In the genomic region with DNA sequence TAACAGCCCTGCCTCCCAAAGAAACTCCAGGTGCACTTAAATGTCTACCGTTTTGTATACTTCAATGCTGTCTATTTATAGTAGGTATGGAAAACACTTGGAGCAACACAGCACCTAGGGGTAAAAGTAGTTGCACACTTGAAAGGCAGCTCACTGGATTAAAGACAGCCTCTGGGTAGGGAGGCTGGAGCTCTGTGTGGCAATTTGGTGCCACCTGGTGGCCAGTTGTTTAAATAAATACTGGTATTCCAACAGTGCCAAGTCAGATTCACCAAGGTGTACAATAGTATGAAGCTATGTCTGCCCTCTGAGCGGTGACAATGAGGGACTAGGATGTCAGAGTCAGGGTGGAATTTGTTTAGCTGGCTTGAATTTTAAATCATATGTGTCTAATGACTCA, we compare ENCODE assay signal across 8 mouse cellular contexts. TPM values are rescaled to one million over a fixed set of nuclear protein-coding genes. Genes with fewer than 3 reads are reported as not detected.
A peak's percentile ranks its signal among the peaks of the same experiment; 100 is the strongest.
DNase-seq lines count a peak whose midpoint lies in the region; ATAC-seq and TF ChIP-seq lines count a peak whose summit lies in the region.

No protein-coding gene starts in this region.

- peak; percentile 56 for ATAC-seq in inflammation-experienced regulatory T-cells, adult 6 months
- ATAC-seq in midbrain, embryonic 13.5 days: peak; percentile 61

- no peaks in the 10 kb centered on the region for H3K27me3 ChIP-seq in heart, embryonic 10.5 days (ENCODE audit: insufficient read depth, poor library complexity, severe bottlenecking)
- no peaks in the 10 kb centered on the region for H3K27me3 ChIP-seq in midbrain, embryonic 13.5 days

- intact Hi-C loops in left cerebral cortex, adult 2 months (cut with DNase I): loop anchor here (1.0 to 5.0 kb wide), 3 partner anchors 130 to 267 kb away; no protein-coding TSS in a partner anchor

- H3K9ac ChIP-seq in midbrain, embryonic 13.5 days (replicated peaks): no peak overlapping the region

- peaks cover 40% of the 10 kb centered on the region for H3K4me1 ChIP-seq in heart, embryonic 10.5 days
- H3K4me1 ChIP-seq in midbrain, embryonic 13.5 days (replicated peaks): peaks cover 29% of the 10 kb centered on the region

- H3K36me3 ChIP-seq in heart, embryonic 10.5 days: no peaks in the 10 kb centered on the region
- no peaks in the 10 kb centered on the region for H3K36me3 ChIP-seq in midbrain, embryonic 13.5 days

- peak; percentile 96 for DNase-seq in heart, adult 11 months
- no peak for DNase-seq in heart, embryonic 10.5 days (ENCODE audit: low spot score)
- peak; percentile 91 to 92 for DNase-seq in cerebellum, postnatal 14 days
- DNase-seq in frontal cortex, postnatal 36 days (ENCODE audit: low spot score in 2 of 2): peak; percentile 76 to 86
- peak; percentile 78 to 82 for DNase-seq in left cerebral cortex, adult 2 months (ENCODE audit: extremely low spot score in 1 of 2, low spot score in 2 of 2)
- DNase-seq in spleen, adult 12 weeks (ENCODE audit: low spot score): peak; percentile 35

- H3K27ac ChIP-seq in heart, embryonic 10.5 days: no peak overlapping the region
- no peak overlapping the region; the same call in 1 of the 2 replicates for H3K27ac ChIP-seq in left cerebral cortex, adult 2 months
- H3K27ac ChIP-seq in midbrain, embryonic 13.5 days: no peak overlapping the region

- WGBS in heart, embryonic 10.5 days: 21% methylated on average over 2 of the region's 2 CpGs
- 33% methylated on average over 2 of the region's 2 CpGs for whole genome bisulfite sequencing in midbrain, embryonic 13.5 days

- peak; percentile 89 for TF ChIP-seq CTCF in left cerebral cortex, adult 2 months (IDR thresholded peaks at IDR 0.05)

- no peak overlapping the region for H3K4me2 ChIP-seq in midbrain, embryonic 13.5 days (replicated peaks)

- H3K9me3 ChIP-seq in heart, embryonic 10.5 days: no peaks in the 10 kb centered on the region
- no peaks in the 10 kb centered on the region for H3K9me3 ChIP-seq in midbrain, embryonic 13.5 days

- no peak overlapping the region for H3K4me3 ChIP-seq in heart, embryonic 10.5 days
- no peak overlapping the region for H3K4me3 ChIP-seq in left cerebral cortex, adult 2 months
- H3K4me3 ChIP-seq in midbrain, embryonic 13.5 days (replicated peaks): no peak overlapping the region

RNA-seq across cellular contexts. Expression of a gene that starts 22.2 kb away (rescaled TPM):
- 3.8 and 6.4 TPM in 2 replicates for polyA plus RNA-seq in heart, embryonic 10.5 days (2016; fragmentation: Nextera tagmentation; extraction: Ambion mirVana)
- 10 to 100 TPM in 1 of 3 experiments, 1 to 10 TPM in 2; 5.2 to 14.8 (median 7.4) TPM for polyA plus RNA-seq in inflammation-experienced regulatory T-cells, adult 6 months (2017; shearing (Covaris generic))
- total RNA-seq in left cerebral cortex, adult 2 months (2021): 10 to 100 TPM; 62.8 to 70.2 TPM
- 36.5 and 37.0 TPM in 2 replicates for polyA plus RNA-seq in midbrain, embryonic 13.5 days (2015; fragmentation: Nextera tagmentation; extraction: Ambion mirVana)
